Mouse (Mus musculus) natural killer cell, adult 2 months (primary cell): ENCODE measurements around the gene Dnajc15.

Experiments
- DNase-seq, 2 experiments: peaks; one replicate each; pipeline ENCODE4 v3.0.0; 2022; ENCODE audit warnings: low spot score in 2 of 2

Dnajc15 gene

DNA sequence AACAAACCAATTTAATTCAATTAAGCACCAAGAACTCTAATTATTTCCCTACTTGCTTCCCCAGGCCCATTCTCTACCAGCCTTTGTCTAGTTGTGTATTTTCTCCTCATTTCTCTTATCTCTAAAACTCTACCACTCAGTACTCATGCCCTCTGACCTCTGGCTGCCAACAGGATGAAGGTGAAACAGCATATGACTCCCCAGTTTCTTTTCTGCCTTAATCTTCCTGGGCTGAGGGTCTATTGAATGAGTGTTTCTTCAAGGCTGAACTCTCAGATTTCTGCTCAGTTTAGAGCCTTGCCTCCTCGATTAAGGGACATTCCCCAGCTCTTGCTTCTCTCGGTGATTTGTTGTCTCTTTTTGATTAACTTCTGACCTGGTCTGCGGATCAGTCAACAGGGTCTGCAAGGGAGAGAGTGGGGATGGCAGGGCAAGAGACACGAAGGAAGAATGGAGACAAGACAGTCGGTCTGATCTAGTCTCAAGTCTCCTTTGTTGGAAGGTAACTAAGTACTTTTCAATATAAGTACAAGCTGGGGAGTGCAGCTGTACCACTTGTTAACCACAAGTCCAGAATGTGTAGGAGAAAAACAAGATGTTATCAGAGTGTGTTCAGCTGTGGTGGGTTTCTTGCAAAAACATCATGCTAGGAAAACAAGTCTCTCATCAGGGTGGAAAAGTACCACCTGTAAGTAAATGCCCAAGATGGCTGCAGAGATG is 13.9 kb downstream of the Dnajc15 start:
- DNase-seq, result peak; percentile 35 to 67

GRCm38 (mm10) chr14:77859894-77860293 is 15.0 kb downstream of the Dnajc15 start:
- DNase-seq, result no peak

DNA sequence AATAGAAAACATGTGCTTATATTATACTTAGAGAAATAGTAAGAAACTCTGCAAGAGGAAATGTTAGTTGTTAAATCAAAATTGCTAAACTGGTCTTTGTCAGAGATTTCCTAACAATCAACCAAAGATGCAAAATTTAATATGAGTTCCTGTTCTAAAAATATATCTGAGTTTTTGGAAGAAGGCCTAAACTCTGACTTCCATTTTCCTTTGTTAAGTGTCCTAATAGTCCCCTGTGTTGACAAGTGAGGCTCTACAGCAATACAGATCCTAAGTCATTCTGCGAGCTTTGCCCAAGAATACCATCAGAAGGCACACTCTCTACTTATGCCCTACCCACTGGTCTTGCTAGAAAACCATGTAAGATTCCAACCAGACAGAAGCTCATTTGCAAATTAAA is 21.0 kb downstream of the Dnajc15 start:
- no peak for DNase-seq

GRCm38 (mm10) chr14:77849852-77850251 is 25.1 kb downstream of the Dnajc15 start:
- no peak for DNase-seq

DNA sequence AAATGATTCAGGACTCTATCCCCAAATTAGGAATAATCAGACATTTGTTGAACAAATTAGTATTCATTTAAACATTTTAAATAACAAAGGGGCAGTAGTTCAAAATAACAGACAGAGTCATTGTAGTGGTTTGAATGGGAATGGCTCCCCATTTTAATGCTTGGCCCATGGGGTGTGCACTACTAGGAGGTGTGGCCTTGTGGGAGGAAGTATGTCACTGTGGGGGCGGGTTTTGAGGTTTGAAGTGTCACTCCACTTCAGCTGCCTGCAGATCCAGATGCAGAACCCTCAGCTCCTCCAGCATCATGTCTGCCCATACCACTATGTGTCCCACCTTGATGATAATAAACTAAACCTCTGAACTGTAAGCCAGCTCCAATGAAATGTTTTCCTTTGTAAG is 26.6 kb downstream of the Dnajc15 start:
- DNase-seq, result no peak

- DNase-seq, result no peak
Observed at GRCm38 (mm10) chr14:77846206-77846605, 28.7 kb downstream of the Dnajc15 start.

DNA sequence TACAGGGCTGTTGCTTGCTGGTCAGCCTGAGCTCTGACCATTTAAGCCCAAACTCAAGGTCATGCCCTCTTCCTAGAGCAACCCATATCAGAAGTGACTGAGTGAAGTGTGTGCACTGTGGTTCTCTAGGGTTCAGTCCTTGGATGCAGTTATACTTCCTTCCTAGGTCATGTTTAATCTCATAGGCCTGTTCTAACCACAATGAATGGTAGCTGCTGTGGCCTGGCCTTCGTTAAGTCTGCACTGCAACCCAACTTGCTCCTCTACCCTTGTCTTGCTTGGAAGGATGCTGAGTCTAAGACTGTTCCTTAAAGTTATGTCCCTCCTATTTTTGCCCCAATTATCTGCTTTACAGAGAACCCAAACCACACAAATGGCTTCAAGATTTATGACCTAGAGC is 29.4 kb downstream of the Dnajc15 start:
- no peak for DNase-seq

- no peak for DNase-seq
Observed at GRCm38 (mm10) chr14:77840574-77840973, 34.4 kb downstream of the Dnajc15 start.

DNA sequence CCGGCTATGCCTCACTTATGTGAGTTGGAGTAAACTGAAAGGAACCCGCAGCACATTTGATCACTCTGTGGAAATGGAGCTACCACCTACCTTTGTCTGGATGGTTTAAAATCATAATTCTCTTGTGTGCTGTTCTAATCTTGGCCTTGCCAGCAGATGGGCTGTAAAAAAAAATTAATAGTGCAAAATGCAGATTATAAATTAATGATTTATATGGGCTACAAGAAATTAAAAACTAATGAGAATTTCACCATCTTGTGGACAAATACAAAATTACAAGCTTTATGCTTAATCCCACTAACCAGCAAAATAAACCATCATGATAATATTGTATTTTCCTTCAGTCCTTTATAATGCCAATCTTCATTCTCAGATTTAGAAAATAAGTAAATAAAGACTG is 34.8 kb downstream of the Dnajc15 start:
- no peak for DNase-seq

GRCm38 (mm10) chr14:77836794-77837193 is 38.1 kb downstream of the Dnajc15 start:
- no peak for DNase-seq

GRCm38 (mm10) chr14:77832359-77832758 is 42.6 kb downstream of the Dnajc15 start:
- no peak for DNase-seq

GRCm38 (mm10) chr14:77831936-77832335 is 43.0 kb downstream of the Dnajc15 start:
- DNase-seq, result no peak

DNA sequence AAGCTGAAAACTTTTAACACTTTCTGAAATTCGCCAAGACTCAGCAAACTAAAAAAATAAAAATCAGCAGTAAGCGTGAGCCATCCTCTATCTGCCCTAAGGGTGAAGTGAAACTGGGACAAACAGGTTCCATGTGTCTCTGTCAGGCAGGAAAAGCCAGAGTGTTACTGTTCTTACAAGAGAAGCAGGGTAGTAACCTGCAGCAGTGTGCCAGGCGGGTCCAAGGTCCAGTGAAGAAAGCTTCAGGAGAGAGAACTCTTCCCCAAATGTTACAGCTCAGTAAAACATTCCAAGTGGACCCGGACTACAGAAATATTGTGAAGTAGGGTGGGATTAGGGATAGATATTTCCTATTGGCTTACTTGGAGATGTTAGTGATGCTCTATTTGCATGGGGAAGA is 45.3 kb downstream of the Dnajc15 start:
- no peak for DNase-seq

GRCm38 (mm10) chr14:77825891-77826290 is 49.0 kb downstream of the Dnajc15 start:
- no peak for DNase-seq

GRCm38 (mm10) chr14:77825121-77825520 is 49.8 kb downstream of the Dnajc15 start:
- DNase-seq, result no peak

DNA sequence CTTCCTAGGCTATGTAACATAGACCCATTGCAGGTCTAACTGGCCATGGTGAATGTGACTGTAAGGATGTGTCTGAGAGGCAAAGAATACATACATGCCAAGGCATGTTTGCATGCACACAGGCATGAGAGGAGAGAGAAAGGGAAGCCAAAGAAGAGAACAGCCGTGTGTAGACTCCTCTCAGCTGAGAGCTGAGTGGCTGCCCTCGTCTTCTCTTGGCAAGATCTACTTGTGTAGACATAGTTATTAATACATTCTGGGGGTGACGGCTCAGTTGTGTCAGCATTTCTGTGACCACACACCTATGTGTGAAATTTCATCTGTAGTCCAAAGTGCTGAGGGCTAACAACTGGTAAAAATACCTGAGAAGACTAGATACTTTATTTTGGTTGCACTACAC is 55.1 kb downstream of the Dnajc15 start:
- DNase-seq, result no peak

DNA sequence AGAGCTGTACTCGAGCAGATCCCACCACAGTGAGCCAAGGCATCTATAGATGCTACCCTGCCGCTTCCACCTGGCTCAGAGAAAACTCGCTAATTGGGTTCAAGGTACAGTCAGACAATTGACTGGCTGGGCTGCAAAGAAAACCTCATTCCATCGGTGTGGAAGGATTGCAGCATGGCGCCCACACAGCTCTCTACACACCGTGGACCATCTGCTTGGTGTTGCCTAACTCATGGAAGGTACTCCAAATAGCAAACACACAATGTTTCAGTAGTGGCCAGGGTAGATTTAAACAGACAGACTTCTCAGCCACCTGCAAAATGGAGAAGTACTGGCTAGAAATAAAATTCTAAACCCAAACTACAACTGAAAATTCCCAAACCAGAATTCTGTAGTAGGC is 57.4 kb downstream of the Dnajc15 start:
- no peak for DNase-seq

DNA sequence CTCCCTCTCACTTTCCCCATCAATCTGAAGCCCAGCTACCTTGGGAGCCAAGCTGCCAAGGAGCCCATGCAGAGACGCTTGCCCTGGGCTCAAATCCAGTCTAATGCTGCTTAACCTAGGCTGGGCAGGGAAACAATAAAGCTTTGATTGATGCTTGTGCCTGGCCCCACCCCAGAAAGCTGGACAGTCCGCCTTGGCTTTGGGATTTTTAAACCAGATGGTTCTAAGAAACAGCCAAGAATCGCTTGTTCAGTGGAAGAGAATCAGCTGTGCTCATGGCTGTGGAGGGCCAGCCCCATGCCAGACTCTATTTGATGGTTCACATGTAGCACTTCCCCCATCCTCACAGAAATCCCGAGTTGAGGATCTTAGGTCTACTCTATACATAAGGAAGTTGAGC is 60.0 kb downstream of the Dnajc15 start:
- no peak for DNase-seq

DNA sequence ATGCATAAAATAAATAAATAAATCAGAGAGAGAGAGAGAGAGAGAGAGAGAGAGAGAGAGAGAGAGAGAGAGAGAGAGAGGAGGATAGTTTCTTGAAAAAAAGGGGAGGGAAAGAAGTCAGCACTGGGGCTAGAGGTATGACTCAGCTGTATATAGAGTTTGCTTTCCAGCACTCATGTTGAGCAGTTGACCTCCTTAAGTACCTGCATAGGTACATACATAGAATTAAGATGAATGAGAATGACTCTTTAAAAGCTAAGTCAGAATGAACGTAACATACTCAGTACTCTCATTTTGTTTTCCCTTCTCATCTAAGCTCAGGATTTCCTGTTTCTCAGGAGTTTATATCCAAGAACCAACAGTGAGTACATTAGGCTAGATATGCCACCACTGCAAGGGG is 62.0 kb downstream of the Dnajc15 start:
- DNase-seq, result no peak

DNA sequence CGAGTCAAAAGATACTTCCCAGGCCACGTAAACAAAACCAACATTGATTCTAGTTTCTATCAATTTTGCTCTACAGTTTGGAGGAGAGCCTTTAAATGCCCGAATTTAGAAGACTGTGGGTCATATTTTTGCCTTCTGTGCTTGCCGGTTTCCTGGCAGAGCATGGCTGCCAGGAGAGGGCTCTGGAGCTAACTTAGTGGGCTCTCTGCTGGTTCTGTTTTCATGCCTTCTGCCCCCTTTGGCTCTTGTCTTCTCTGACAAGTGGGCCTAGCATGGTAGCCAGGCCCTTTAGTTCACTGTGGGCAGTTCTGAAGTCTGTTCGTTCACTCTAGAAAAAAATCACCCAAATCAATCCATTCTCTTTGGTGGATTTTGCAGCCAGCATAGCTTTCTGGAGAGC is 63.5 kb downstream of the Dnajc15 start:
- no peak for DNase-seq

DNA sequence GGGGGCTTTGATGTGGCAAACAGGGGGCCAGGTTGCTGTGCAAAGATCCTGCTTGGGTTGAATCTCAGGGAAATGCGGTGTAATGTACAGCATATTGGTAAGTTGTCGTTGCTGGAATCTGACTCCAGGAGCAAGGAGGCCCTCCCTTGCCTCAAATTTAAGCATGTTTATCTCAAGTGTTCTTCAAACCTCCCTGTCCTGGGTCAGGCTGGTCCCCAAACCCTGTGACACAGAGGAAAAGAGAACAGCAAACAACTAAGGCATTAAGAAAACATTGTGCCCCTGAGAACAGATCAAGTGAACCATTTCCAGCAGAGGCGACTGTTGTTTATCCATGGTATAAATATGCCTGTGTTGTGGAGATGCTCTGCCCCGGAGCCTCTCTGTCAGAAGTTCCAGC is 67.1 kb downstream of the Dnajc15 start:
- DNase-seq, result no peak

DNA sequence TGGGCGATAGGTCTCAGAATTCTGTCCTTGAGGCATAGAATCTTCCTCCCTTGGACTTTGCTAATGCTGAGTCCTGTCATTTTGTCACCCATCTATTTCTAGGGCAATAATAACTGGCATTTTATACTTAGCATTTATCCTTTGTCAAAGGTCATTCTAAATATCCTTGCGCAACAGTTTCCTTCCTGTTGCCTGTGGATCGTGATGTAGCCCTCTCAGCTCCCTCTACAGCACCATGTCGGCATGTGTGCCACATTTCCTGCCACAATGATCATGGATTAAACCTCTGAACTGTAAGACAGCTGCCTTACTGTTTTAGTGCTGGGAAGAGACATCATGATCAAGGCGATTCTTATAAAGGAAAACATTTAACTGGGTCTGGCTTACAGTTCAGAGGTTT is 68.6 kb downstream of the Dnajc15 start:
- DNase-seq, result no peak

GRCm38 (mm10) chr14:77802268-77802630 is 72.7 kb downstream of the Dnajc15 start:
- no peak for DNase-seq

- DNase-seq, result no peak
Observed at GRCm38 (mm10) chr14:77801571-77802267, 73.2 kb downstream of the Dnajc15 start.
